Mouse (Mus musculus): ENCODE data around the gene Plekhn1. TPM values are rescaled to one million over a fixed set of nuclear protein-coding genes. Genes with fewer than 3 reads are reported as not detected.

Plekhn1 gene
- total RNA-seq (2014; rRNA removed) (6.9 TPM in 2 replicates), polyA plus RNA-seq (2012; rRNA removed) (12.1 and 18.5 TPM in 2 replicates)

- no peak for TF ChIP-seq CTCF (IDR thresholded peaks at IDR 0.05; ENCODE audit: low read depth, low read length)
- TF ChIP-seq POLR2A (IDR thresholded peaks at IDR 0.05; ENCODE audit: extremely low read depth, insufficient read depth, low read length), result no peak
- H3K79me2 ChIP-seq (ENCODE audit: control insufficient read depth, insufficient read depth, low read length), result peaks cover 6% of the 10 kb centered on the region; the same call in 1 of the 2 replicates
- H3K4me3 ChIP-seq (ENCODE audit: insufficient read depth, low read depth, low read length), result peak within 1 kb of the TSS; percentile 86
- H3K4me1 ChIP-seq (ENCODE audit: control insufficient read depth, insufficient read depth, low read length), result no peaks in the 10 kb centered on the region
- no peaks in the 10 kb centered on the region for H3K27me3 ChIP-seq (ENCODE audit: control insufficient read depth, insufficient read depth, low read length)
- H3K9ac ChIP-seq (ENCODE audit: low read depth, low read length), result peak within 1 kb of the TSS; percentile 84
- no peaks in the 10 kb centered on the region; the same call in 1 of the 2 replicates for H3K36me3 ChIP-seq (ENCODE audit: control insufficient read depth, insufficient read depth, low read length)
- under 1% methylated on average over 42 of the region's 48 CpGs for WGBS
- peak within 1 kb of the TSS; percentile 75 for H3K27ac ChIP-seq (replicated peaks; ENCODE audit: insufficient read depth, low read depth, low read length)
- DNase-seq (ENCODE audit: extremely low read depth, low read depth, low spot score), result peak; percentile 29
These were observed at the start of gene Plekhn1 for GRCm38 (mm10) chr4:156234701-156235213. Gene Plekhn1 (minus strand): TSS chr4:156234857.

- DNase-seq (ENCODE audit: extremely low read depth, low read depth, low spot score), result no peak
- peaks cover 4% of the 10 kb centered on the region; the same call in 1 of the 2 replicates for H3K4me1 ChIP-seq (ENCODE audit: control insufficient read depth, insufficient read depth, low read length)
- H3K27ac ChIP-seq (replicated peaks; ENCODE audit: insufficient read depth, low read depth, low read length), result no peak within 1 kb of the TSS
- TF ChIP-seq POLR2A (IDR thresholded peaks at IDR 0.05; ENCODE audit: extremely low read depth, insufficient read depth, low read length), result no peak
- no peak for TF ChIP-seq CTCF (IDR thresholded peaks at IDR 0.05; ENCODE audit: low read depth, low read length)
- H3K36me3 ChIP-seq (ENCODE audit: control insufficient read depth, insufficient read depth, low read length), result no peaks in the 10 kb centered on the region
- WGBS, result 12% methylated on average over 26 of the region's 26 CpGs
- no peak within 1 kb of the TSS for H3K9ac ChIP-seq (ENCODE audit: low read depth, low read length)
- no peak within 1 kb of the TSS for H3K4me3 ChIP-seq (ENCODE audit: insufficient read depth, low read depth, low read length)
- H3K79me2 ChIP-seq (ENCODE audit: control insufficient read depth, insufficient read depth, low read length), result no peaks in the 10 kb centered on the region
- peaks cover 15% of the 10 kb centered on the region for H3K27me3 ChIP-seq (ENCODE audit: control insufficient read depth, insufficient read depth, low read length)
These were observed 20.6 kb upstream of the Plekhn1 start, which contains the start of gene Samd11 for GRCm38 (mm10) chr4:156255078-156255839. Gene Samd11 (minus strand): TSS chr4:156255657.

- Histone ChIP-seq H3K4me1 (ENCODE audit: control insufficient read depth, insufficient read depth, low read length) (peaks cover 4% of the 10 kb centered on the region; the same call in 1 of the 2 replicates), H3K4me3 (ENCODE audit: insufficient read depth, low read depth, low read length) (no peak overlapping the region), H3K27me3 (ENCODE audit: control insufficient read depth, insufficient read depth, low read length) (peaks cover 15% of the 10 kb centered on the region), H3K36me3 (ENCODE audit: control insufficient read depth, insufficient read depth, low read length) (no peaks in the 10 kb centered on the region), H3K27ac (replicated peaks; ENCODE audit: insufficient read depth, low read depth, low read length) (no peak overlapping the region), H3K9ac (ENCODE audit: low read depth, low read length) (no peak overlapping the region), H3K79me2 (ENCODE audit: control insufficient read depth, insufficient read depth, low read length) (no peaks in the 10 kb centered on the region)
- no peak for DNase-seq (ENCODE audit: extremely low read depth, low read depth, low spot score)
- WGBS, result 5% methylated on average over 26 of the region's 30 CpGs
- TF ChIP-seq POLR2A (IDR thresholded peaks at IDR 0.05; ENCODE audit: extremely low read depth, insufficient read depth, low read length) (no peak), CTCF (IDR thresholded peaks at IDR 0.05; ENCODE audit: low read depth, low read length) (no peak)
These were observed 19.9 kb upstream of the Plekhn1 start for GRCm38 (mm10) chr4:156254361-156255077.

DNA sequence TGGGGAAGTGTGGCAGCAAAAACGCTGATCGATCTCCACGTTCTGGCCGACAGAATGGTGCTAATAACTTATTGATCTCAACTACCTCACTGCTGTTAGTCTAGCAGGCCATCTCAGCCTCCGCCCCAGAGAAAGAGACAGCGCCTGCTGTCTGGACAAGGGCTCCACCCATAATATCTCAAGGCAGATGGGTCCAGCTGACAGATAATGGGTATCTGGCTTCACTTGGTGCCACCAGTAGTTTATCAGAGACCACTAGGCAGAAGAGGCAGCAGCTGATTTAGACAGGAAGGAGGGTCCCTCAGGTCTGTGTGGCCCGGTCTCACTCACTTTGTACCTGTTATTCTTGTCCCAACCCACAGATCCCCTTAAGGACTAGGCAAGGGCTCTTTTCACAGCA is 18.4 kb upstream of the Plekhn1 start:
- DNase-seq (ENCODE audit: extremely low read depth, low read depth, low spot score), result no peak
- Histone ChIP-seq H3K9ac (ENCODE audit: low read depth, low read length) (no peak overlapping the region), H3K27ac (replicated peaks; ENCODE audit: insufficient read depth, low read depth, low read length) (no peak overlapping the region), H3K4me3 (ENCODE audit: insufficient read depth, low read depth, low read length) (no peak overlapping the region), H3K36me3 (ENCODE audit: control insufficient read depth, insufficient read depth, low read length) (no peaks in the 10 kb centered on the region), H3K79me2 (ENCODE audit: control insufficient read depth, insufficient read depth, low read length) (no peaks in the 10 kb centered on the region), H3K27me3 (ENCODE audit: control insufficient read depth, insufficient read depth, low read length) (peaks cover 15% of the 10 kb centered on the region), H3K4me1 (ENCODE audit: control insufficient read depth, insufficient read depth, low read length) (peaks cover 4% of the 10 kb centered on the region; the same call in 1 of the 2 replicates)
- WGBS, result 40% methylated on average over 7 of the region's 7 CpGs
- TF ChIP-seq CTCF (IDR thresholded peaks at IDR 0.05; ENCODE audit: low read depth, low read length), result no peak

DNA sequence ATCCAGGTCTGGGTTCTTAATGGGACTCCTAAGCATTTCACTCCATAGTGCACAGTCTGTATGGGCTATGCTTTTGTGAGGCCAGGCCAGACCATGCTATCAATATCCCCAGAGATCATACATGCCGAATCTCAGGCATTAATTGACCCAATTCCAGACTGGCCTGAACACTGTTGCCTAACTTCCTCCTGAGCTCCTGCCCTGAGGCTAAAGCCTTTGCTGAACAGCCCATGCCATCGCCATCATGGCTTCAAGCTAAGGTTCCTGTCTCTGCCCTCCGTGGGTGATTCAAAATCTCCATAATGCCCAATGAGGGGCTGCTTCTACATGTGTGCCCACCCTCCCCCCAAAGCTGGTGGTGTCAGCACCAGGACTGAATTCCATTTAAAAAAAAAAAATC is 18.0 kb upstream of the Plekhn1 start:
- Histone ChIP-seq H3K27me3 (ENCODE audit: control insufficient read depth, insufficient read depth, low read length) (peaks cover 15% of the 10 kb centered on the region), H3K36me3 (ENCODE audit: control insufficient read depth, insufficient read depth, low read length) (no peaks in the 10 kb centered on the region), H3K27ac (replicated peaks; ENCODE audit: insufficient read depth, low read depth, low read length) (no peak overlapping the region), H3K9ac (ENCODE audit: low read depth, low read length) (no peak overlapping the region), H3K4me3 (ENCODE audit: insufficient read depth, low read depth, low read length) (no peak overlapping the region), H3K79me2 (ENCODE audit: control insufficient read depth, insufficient read depth, low read length) (no peaks in the 10 kb centered on the region), H3K4me1 (ENCODE audit: control insufficient read depth, insufficient read depth, low read length) (peaks cover 4% of the 10 kb centered on the region; the same call in 1 of the 2 replicates)
- DNase-seq (ENCODE audit: extremely low read depth, low read depth, low spot score), result no peak
- WGBS, result 37% methylated on average over 3 of the region's 3 CpGs
- TF ChIP-seq CTCF (IDR thresholded peaks at IDR 0.05; ENCODE audit: low read depth, low read length), result no peak
- no peak for TF ChIP-seq POLR2A (IDR thresholded peaks at IDR 0.05; ENCODE audit: extremely low read depth, insufficient read depth, low read length)

Measured in liver, adult 2 months (tissue).